Mouse (Mus musculus) layer of hippocampus, adult 9-11 months (tissue): Measurements from ENCODE around the gene Amhr2.

Experiments
- DNase-seq: peaks from one replicate; pipeline ENCODE4 v3.0.0; 2022

The Amhr2 gene

DNA sequence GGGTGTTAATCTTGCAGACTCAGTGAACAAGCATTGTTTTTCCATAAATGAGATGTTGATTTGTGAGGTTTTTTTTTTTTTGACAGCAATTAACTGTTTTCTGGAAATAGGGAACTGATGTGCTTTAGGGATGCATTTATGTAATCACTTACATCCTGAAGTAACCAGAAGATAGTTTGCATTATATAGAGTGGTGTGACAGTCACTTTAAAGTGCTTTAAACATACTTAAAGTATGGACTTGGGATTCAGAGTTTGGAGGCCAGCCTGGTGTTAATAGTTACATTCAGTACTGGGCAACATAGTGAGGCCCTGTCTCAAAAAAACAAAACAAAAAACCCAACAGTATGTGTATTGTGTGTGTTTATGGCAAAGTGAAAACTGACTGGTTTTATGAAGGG lies 26.6 kb downstream of the Amhr2 start:
- no peak for DNase-seq

- no peak for DNase-seq
Measured at GRCm38 (mm10) chr15:102473246-102473645, 28.1 kb downstream of the Amhr2 start.

DNA sequence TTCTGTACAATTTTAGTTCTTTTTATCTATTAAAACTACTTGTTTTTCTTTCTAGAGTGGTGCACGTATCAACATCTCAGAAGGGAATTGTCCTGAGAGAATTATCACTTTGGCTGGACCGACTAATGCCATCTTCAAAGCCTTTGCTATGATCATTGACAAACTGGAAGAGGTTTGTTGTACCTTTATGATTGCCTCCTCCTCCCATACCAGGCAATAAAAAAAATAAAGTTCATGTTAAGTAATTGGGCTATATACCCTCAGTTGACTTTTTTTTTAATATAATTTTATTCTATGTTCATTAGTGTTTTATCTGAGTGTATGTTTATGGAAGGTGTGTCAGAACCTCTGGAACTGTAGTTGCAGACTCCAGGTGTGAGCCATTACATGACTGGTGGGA lies 29.4 kb downstream of the Amhr2 start:
- no peak for DNase-seq

DNA sequence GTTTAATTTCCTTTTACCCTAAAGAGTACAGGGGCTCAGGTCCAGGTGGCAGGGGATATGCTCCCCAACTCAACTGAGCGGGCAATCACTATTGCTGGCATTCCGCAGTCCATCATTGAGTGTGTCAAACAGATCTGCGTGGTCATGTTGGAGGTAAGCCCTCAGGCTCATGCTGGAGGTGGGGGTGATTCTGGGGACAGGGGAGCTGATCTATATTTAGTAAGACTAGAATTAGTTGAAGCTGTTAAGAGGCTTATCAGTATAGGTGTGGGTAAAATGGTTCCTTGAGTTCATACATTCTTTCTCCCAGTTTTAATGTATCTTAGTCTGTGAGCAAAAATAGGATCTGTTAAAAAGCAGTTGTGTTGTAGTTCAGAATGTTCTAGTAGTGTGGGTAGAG lies 38.0 kb downstream of the Amhr2 start:
- DNase-seq, result no peak

DNA sequence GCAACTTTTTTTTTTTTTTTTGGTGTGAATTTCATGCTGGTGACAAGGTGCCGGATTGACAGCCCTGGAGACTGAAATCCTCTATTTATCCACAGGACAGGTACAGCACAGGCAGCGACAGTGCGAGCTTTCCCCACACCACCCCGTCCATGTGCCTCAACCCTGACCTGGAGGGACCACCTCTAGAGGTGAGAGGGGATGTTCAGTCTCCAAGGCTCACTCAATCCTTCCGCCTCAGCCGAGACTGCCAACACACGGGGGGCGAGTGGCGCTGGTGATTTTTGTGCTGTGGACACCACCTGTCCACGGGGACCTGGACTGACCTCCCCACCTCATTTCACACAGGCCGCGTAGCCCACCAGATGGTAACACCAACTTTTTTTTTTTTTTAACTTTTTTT lies 40.7 kb downstream of the Amhr2 start:
- no peak for DNase-seq

- no peak for DNase-seq
Measured at GRCm38 (mm10) chr15:102487664-102488063, 42.5 kb downstream of the Amhr2 start.

DNA sequence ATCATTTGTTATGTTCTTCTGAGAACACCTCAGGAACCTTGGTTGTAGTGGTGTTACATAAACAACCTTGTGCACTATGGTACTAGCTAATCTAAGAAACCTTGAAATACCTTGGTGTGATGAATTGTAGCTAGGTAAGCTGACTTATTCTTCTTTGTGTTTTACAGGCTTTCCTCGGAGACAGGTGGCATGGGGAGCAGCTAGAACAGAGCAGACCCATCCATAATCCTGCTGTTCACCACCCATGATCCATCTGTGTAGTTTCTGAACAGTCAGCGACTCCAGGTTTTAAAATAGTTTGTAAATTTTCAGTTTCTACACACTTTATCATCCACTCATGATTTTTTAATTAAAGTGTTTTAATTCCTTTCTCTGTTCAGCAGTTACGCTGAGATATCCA lies 53.2 kb downstream of the Amhr2 start:
- DNase-seq, result no peak

- DNase-seq, result no peak
Measured at GRCm38 (mm10) chr15:102499370-102499769, 54.2 kb downstream of the Amhr2 start.

- DNase-seq, result no peak
Measured at GRCm38 (mm10) chr15:102499851-102500250, 54.7 kb downstream of the Amhr2 start.

GRCm38 (mm10) chr15:102500479-102500878 lies 55.3 kb downstream of the Amhr2 start:
- DNase-seq, result no peak

DNA sequence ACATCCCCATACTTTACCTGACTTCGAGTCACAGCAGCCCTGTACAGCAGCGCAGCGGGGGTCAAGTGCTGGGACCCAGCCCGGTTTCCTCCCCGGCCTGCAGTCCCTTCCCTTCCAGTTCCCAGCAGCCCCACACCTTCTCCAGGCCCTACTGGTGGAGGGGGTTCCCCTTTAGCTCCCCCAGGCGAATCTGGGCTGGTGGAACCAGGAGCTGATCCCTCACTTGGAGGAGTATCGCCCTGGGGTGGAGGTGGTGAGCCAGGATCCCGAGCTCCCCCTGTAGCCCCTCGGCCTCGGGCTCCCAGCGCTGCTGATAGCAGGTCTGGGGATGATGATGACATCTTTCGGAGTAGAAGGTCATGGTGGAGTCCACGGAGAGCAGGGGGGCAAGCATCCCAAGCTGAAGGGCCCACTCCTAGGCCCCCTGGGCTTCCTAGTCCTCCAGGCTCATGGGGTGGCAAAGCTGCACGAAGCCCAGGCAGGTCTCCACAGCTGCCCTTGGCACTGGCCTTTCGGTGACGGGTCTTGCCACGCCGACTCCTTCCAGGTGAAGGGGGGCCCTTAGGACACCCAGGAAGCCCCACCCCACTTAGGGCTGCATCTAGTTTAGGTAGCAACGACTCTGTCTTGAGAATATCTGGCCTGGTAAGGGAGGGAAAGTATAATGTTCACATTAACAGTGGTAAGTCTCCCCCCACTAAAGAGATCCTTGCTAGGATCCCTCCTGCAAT lies 56.1 kb downstream of the Amhr2 start:
- no peak for DNase-seq

DNA sequence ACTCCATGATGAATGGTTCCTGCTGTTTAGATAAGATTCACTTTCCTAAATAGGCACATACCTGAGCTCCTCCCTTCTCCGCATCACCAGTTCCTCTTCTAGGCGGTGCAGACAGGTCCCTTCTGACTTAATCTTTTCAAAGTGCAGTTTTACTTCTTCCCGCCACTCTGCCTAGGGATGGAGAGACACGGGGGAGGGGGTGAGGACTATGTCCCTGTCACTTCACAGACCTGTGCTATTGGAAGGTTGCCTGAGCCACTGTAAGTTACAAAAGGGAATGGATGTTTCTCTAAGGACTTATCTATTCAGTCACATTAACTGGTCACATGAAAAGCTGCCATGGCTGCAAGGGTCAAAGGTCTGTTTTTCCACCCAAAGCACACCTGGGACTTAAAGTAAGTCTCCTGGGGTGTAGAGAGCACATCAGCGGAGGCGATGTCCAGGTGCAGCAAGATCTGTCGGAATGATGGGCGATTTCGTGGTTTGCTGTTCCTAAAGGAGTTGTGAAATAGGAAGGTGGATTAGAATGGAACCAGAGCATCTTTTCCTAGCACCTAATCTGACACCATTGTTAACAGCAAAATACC lies 57.2 kb downstream of the Amhr2 start:
- DNase-seq, result no peak

DNA sequence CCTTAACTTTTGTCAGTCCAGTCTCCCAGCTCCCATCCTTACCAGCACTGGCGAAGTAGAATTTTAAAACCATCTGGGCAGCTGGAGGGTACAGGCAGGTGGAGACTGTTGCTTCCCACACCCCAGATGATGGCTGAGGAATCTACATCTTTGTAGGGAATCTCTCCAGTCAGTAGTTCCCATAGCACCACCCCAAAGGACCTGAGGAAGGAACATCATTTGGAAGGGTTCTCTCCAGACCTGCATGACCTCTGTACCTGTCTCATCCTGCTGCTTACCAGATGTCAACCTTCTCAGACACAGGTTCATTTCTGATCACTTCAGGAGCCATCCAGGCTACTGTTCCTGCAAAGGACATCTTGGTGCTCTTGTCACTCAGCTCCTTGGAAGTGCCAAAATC lies 58.3 kb downstream of the Amhr2 start, which contains the start of gene Gm10337:
Gene Gm10337, plus strand, starts transcription at position 276 of the 400 bp plus-strand sequence.
- no peak for DNase-seq
